Mouse (Mus musculus) heart, embryonic 14.5 days (tissue): ENCODE measurements at regions not wholly inside any gene's neighbourhood (a gene's known extent, or its start where the extent isn't known, plus 50 kb on each side); places are given as distances from the start of the nearest gene placed in this dataset.

Experiments
- ATAC-seq: fragments of 200-750 bp; cut with Nextera tagmentation; 2 replicates; pipeline ENCODE4 v1.8.0; 2017; ENCODE audit warnings: low read depth, moderate TSS enrichment; ENCODE audit not compliant: insufficient number of reproducible peaks, insufficient read depth, low FRiP score
- H3K27ac ChIP-seq, 2 experiments: fragments of 200-500 bp in 1 of 2; fragments of 300-500 bp in 1 of 2; sonication (generic) in 1 of 2; replicated peaks in 1 of 2; 2 replicates each; pipeline ENCODE4 v1.5.1; 2012 to 2014; ENCODE audit warnings: low read depth in 2 of 2, low read length in 2 of 2, control low read depth in 1 of 2, mild to moderate bottlenecking in 1 of 2, mixed read lengths in 1 of 2; ENCODE audit not compliant: control insufficient read depth in 1 of 2, insufficient read depth in 1 of 2
- H3K27me3 ChIP-seq: fragments of 300-500 bp; sonication (generic); 2 replicates; pipeline ENCODE4 v1.6.1; 2014; ENCODE audit warnings: mild to moderate bottlenecking, low read length, control low read depth; ENCODE audit not compliant: control insufficient read depth, insufficient read depth
- H3K36me3 ChIP-seq: fragments of 300-500 bp; sonication (generic); 2 replicates; pipeline ENCODE4 v1.6.1; 2014; ENCODE audit warnings: mild to moderate bottlenecking, control low read depth, low read length, mixed read lengths; ENCODE audit not compliant: control insufficient read depth, insufficient read depth
- H3K4me1 ChIP-seq, 2 experiments: fragments of 200-500 bp in 1 of 2; fragments of 300-500 bp in 1 of 2; sonication (generic) in 1 of 2; 2 replicates each; pipeline ENCODE4 v1.6.1; 2012 to 2014; ENCODE audit warnings: low read length in 2 of 2, control low read depth in 1 of 2, mixed read lengths in 1 of 2; ENCODE audit not compliant: control insufficient read depth in 2 of 2, insufficient read depth in 2 of 2
- H3K4me2 ChIP-seq: fragments of 300-500 bp; sonication (generic); 2 replicates; pipeline ENCODE4 v1.6.1; 2014; ENCODE audit warnings: mild to moderate bottlenecking, low read length
- H3K4me3 ChIP-seq, 2 experiments: fragments of 200-500 bp in 1 of 2; fragments of 300-500 bp in 1 of 2; sonication (generic) in 1 of 2; 2 replicates each; pipeline ENCODE4 v1.5.1; 2012 to 2014; ENCODE audit warnings: low read length in 2 of 2, mild to moderate bottlenecking in 2 of 2, control low read depth in 1 of 2, low read depth in 1 of 2, moderate library complexity in 1 of 2; ENCODE audit not compliant: control insufficient read depth in 1 of 2, insufficient read depth in 1 of 2
- H3K9ac ChIP-seq: fragments of 300-500 bp; sonication (generic); 2 replicates; pipeline ENCODE4 v1.6.1; 2014; ENCODE audit warnings: mild to moderate bottlenecking, low read length
- H3K9me3 ChIP-seq: fragments of 300-500 bp; sonication (generic); 2 replicates; pipeline ENCODE4 v1.6.1; 2016; ENCODE audit warnings: low read length, control low read depth; ENCODE audit not compliant: control insufficient read depth
- WGBS: fragments of 180-500 bp; shearing (Covaris S2); extraction: QIAGEN DNeasy Blood & Tissue Kit; methylation state at CpG from one replicate; pipeline ENCODE4 v1.1.7; 2014; 5-methylcytosine and 5-hydroxymethylcytosine counted together

DNA sequence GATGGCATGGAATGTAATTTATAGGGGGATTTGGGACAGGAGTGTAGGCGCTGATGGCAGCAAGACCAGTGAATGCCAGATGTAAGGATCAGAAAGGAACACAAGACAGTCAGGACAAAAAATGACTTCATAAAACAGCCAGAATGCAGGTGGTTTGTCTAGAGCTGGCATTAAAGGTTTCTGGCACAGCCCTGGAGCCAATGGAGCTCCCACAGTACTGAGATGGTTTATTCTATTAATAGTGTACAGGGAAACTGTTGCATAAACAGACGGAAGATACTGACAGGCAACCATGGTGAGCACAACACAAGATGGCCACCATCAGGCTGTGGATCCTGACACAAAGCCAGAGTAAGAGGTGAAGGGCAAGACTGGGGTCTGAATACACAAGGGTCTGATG, 90.8 kb downstream of the Chst1 start:
- Histone ChIP-seq H3K4me1 (no peaks in the 10 kb centered on the region; a peak in 1 of 4 replicates), H3K27ac (no peak overlapping the region), H3K9me3 (no peaks in the 10 kb centered on the region), H3K27me3 (no peaks in the 10 kb centered on the region), H3K36me3 (no peaks in the 10 kb centered on the region), H3K4me2 (no peak overlapping the region), H3K4me3 (no peak overlapping the region), H3K9ac (no peak overlapping the region)
- no peak for ATAC-seq
- WGBS = 64% methylated on average over 2 of the region's 2 CpGs

DNA sequence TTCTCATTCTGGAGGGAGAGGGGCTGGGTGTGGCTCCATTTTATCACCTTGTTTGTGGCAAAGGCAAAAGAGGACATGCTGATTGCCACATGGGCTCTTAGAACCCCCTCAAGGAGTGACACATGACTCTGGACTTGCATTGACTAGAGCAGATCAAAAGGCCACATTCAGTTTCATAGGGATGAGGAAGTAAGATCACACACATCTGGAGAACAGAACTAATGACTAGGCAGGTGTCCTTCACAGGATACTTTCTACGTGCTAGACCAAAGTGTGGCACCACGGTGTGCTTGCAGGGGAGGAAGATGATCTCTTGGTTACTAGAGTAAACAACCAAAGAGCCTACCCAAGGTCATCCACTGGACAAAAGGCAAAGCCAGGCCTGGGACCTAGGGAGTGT, 91.9 kb downstream of the Chst1 start:
- Histone ChIP-seq H3K9me3 (no peaks in the 10 kb centered on the region), H3K4me2 (no peak overlapping the region), H3K27ac (no peak overlapping the region), H3K36me3 (no peaks in the 10 kb centered on the region), H3K27me3 (no peaks in the 10 kb centered on the region), H3K4me1 (no peaks in the 10 kb centered on the region; a peak in 1 of 4 replicates), H3K9ac (no peak overlapping the region), H3K4me3 (no peak overlapping the region)
- no peak for ATAC-seq
- WGBS = 75% methylated on average over 2 of the region's 2 CpGs

- no peaks in the 10 kb centered on the region for H3K9me3 ChIP-seq
- H3K4me1 ChIP-seq = no peaks in the 10 kb centered on the region; a peak in 1 of 4 replicates
- WGBS = 66% methylated on average over 1 of the region's 1 CpGs
- no peak overlapping the region for H3K4me2 ChIP-seq
- H3K4me3 ChIP-seq = no peak overlapping the region
- H3K36me3 ChIP-seq = no peaks in the 10 kb centered on the region
- H3K27me3 ChIP-seq = no peaks in the 10 kb centered on the region
- ATAC-seq = no peak
- no peak overlapping the region for H3K27ac ChIP-seq
- no peak overlapping the region for H3K9ac ChIP-seq
Measured at GRCm38 (mm10) chr2:92692623-92693022, 93.1 kb downstream of the Chst1 start.

GRCm38 (mm10) chr2:92693024-92693423, 93.5 kb downstream of the Chst1 start:
- Histone ChIP-seq H3K9ac (no peak overlapping the region), H3K4me2 (no peak overlapping the region), H3K4me3 (no peak overlapping the region), H3K9me3 (no peaks in the 10 kb centered on the region), H3K27me3 (no peaks in the 10 kb centered on the region), H3K36me3 (no peaks in the 10 kb centered on the region), H3K27ac (no peak overlapping the region), H3K4me1 (no peaks in the 10 kb centered on the region; a peak in 1 of 4 replicates)
- no peak for ATAC-seq

GRCm38 (mm10) chr2:92694797-92695196, 95.3 kb downstream of the Chst1 start:
- Histone ChIP-seq H3K9me3 (no peaks in the 10 kb centered on the region), H3K9ac (no peak overlapping the region), H3K4me2 (no peak overlapping the region), H3K27me3 (no peaks in the 10 kb centered on the region), H3K4me1 (peaks cover 2 to 3% of the 10 kb centered on the region in 2 experiments; a peak in 1 of 4 replicates), H3K36me3 (no peaks in the 10 kb centered on the region), H3K4me3 (no peak overlapping the region), H3K27ac (no peak overlapping the region)
- no peak for ATAC-seq
- WGBS = 68% methylated on average over 2 of the region's 2 CpGs

GRCm38 (mm10) chr2:92695869-92696268, 96.4 kb downstream of the Chst1 start:
- Histone ChIP-seq H3K4me3 (no peak overlapping the region), H3K4me2 (no peak overlapping the region), H3K27me3 (no peaks in the 10 kb centered on the region), H3K27ac (no peak overlapping the region), H3K4me1 (peaks cover 2 to 3% of the 10 kb centered on the region in 2 experiments; a peak in 1 of 4 replicates), H3K36me3 (no peaks in the 10 kb centered on the region), H3K9me3 (no peaks in the 10 kb centered on the region), H3K9ac (no peak overlapping the region)
- ATAC-seq = no peak
- 54% methylated on average over 3 of the region's 3 CpGs for WGBS

DNA sequence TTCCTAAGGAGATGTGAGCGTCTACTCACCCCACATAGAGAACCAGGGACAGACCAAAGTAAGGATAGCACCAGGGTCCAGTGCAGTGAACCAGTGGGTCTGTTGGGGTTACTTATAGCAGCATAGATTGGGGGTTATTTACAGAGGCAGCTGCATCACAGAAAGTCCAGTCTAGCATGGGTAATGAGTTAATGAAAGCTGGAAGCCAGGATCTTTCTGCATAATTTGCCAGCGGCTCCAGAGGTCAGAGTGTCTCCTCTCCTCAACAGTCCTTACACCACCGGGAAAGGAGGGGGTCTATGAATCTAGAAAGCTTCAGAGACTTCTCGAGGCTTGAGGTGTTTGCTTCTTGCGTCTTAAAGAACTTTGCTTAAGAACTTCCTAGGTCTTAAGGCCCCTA, 98.2 kb downstream of the Chst1 start:
- Histone ChIP-seq H3K4me2 (no peak overlapping the region), H3K9ac (no peak overlapping the region), H3K4me1 (peaks cover 2 to 3% of the 10 kb centered on the region in 2 experiments; a peak in 1 of 4 replicates), H3K4me3 (no peak overlapping the region), H3K27ac (no peak overlapping the region), H3K27me3 (no peaks in the 10 kb centered on the region), H3K36me3 (no peaks in the 10 kb centered on the region), H3K9me3 (no peaks in the 10 kb centered on the region)
- WGBS = 73% methylated on average over 5 of the region's 5 CpGs
- ATAC-seq = no peak

- WGBS = 30% methylated on average over 6 of the region's 6 CpGs
- no peak overlapping the region for H3K27ac ChIP-seq
- no peak overlapping the region for H3K9ac ChIP-seq
- ATAC-seq = no peak; the same call in 1 of the 2 replicates
- H3K4me1 ChIP-seq = peaks cover 2 to 3% of the 10 kb centered on the region in 2 experiments; a peak in 1 of 4 replicates
- no peak overlapping the region for H3K4me3 ChIP-seq
- H3K4me2 ChIP-seq = no peak overlapping the region
- no peaks in the 10 kb centered on the region for H3K27me3 ChIP-seq
- H3K9me3 ChIP-seq = no peaks in the 10 kb centered on the region
- no peaks in the 10 kb centered on the region for H3K36me3 ChIP-seq
Measured at GRCm38 (mm10) chr2:92699360-92699759, 99.9 kb downstream of the Chst1 start.
